Comparison of ENCODE assay signal across 15 mouse cellular contexts in genomic region chr4:70542387-70542786, GRCm38 (mm10).
"Had no signal": no experiment of that assay in that cellular context is flagged by ENCODE, and none has a peak within 500 bp of the region (broad histone marks: within the 10 kb centered on the region; RNA-seq: fewer than 3 reads in every experiment).

No protein-coding gene starts in this region.

- H3K4me1 ChIP-seq: lung, embryonic 15.5 days; midbrain, embryonic 13.5 days; midbrain, embryonic 15.5 days; neural tube, embryonic 12.5 days; stomach, embryonic 15.5 days had no signal

- H3K27ac ChIP-seq: lung, embryonic 15.5 days; macrophage; midbrain, embryonic 13.5 days; midbrain, embryonic 15.5 days; neural tube, embryonic 12.5 days; stomach, embryonic 15.5 days; stomach, postnatal 0 days had no signal

- ATAC-seq: liver, postnatal 0 days; lung, postnatal 0 days; midbrain, embryonic 13.5 days; midbrain, embryonic 15.5 days had no signal

- DNase-seq: liver, postnatal 0 days; lung, adult 2 months; lung, postnatal 14 days; right cerebral cortex, postnatal 14 days; thymus, adult 2 months; thymus, postnatal 25 days; thymus, postnatal 4 days had no signal

- H3K4me3 ChIP-seq: lung, embryonic 15.5 days; midbrain, embryonic 13.5 days; midbrain, embryonic 15.5 days; neural tube, embryonic 12.5 days; stomach, embryonic 15.5 days had no signal
